Mouse (Mus musculus): ENCODE results near the gene Satb2. TPM values are rescaled to one million over a fixed set of nuclear protein-coding genes. Genes with fewer than 3 reads are reported as not detected.
"Not testable (repeated sequence)": the region's sequence is repeated elsewhere in the genome, so short reads cannot be mapped to it uniquely, and the experiment has no call there.

Satb2 gene
- polyA plus RNA-seq, 1 experiment: 5.3 TPM

GRCm38 (mm10) chr1:56822735-56823134 lies 155.7 kb downstream of the Satb2 start:
- Histone ChIP-seq H3K4me1 (ENCODE audit: control insufficient read depth, insufficient read depth, low read length) (no peaks in the 10 kb centered on the region), H3K4me3 (ENCODE audit: insufficient read depth, low read length) (no peak overlapping the region), H3K27ac (ENCODE audit: insufficient read depth, low read length) (no peak overlapping the region)
- TF ChIP-seq POLR2A (IDR thresholded peaks at IDR 0.05; ENCODE audit: low read depth, low read length) (no peak), CTCF (IDR thresholded peaks at IDR 0.05; ENCODE audit: borderline replicate concordance, insufficient read depth, low read length) (no peak)

- Histone ChIP-seq H3K4me1 (ENCODE audit: control insufficient read depth, insufficient read depth, low read length) (no peaks in the 10 kb centered on the region), H3K27ac (ENCODE audit: insufficient read depth, low read length) (no peak overlapping the region), H3K4me3 (ENCODE audit: insufficient read depth, low read length) (no peak overlapping the region)
- no peak for TF ChIP-seq POLR2A (IDR thresholded peaks at IDR 0.05; ENCODE audit: low read depth, low read length)
Observed at GRCm38 (mm10) chr1:56822025-56822424, 156.4 kb downstream of the Satb2 start.

- Histone ChIP-seq H3K4me1 (ENCODE audit: control insufficient read depth, insufficient read depth, low read length) (no peaks in the 10 kb centered on the region), H3K4me3 (ENCODE audit: insufficient read depth, low read length) (no peak overlapping the region), H3K27ac (ENCODE audit: insufficient read depth, low read length) (no peak overlapping the region)
- TF ChIP-seq POLR2A (IDR thresholded peaks at IDR 0.05; ENCODE audit: low read depth, low read length) (no peak), CTCF (IDR thresholded peaks at IDR 0.05; ENCODE audit: borderline replicate concordance, insufficient read depth, low read length) (no peak)
Observed at GRCm38 (mm10) chr1:56813506-56813905, 164.9 kb downstream of the Satb2 start.

GRCm38 (mm10) chr1:56812961-56813360 lies 165.5 kb downstream of the Satb2 start:
- TF ChIP-seq POLR2A (IDR thresholded peaks at IDR 0.05; ENCODE audit: low read depth, low read length) (no peak), CTCF (IDR thresholded peaks at IDR 0.05; ENCODE audit: borderline replicate concordance, insufficient read depth, low read length) (no peak)
- no peak overlapping the region for H3K4me3 ChIP-seq (ENCODE audit: insufficient read depth, low read length)
- no peak overlapping the region for H3K27ac ChIP-seq (ENCODE audit: insufficient read depth, low read length)
- no peaks in the 10 kb centered on the region for H3K4me1 ChIP-seq (ENCODE audit: control insufficient read depth, insufficient read depth, low read length)

- Histone ChIP-seq H3K4me1 (ENCODE audit: control insufficient read depth, insufficient read depth, low read length) (no peaks in the 10 kb centered on the region), H3K4me3 (ENCODE audit: insufficient read depth, low read length) (no peak overlapping the region), H3K27ac (ENCODE audit: insufficient read depth, low read length) (no peak overlapping the region)
- TF ChIP-seq CTCF (IDR thresholded peaks at IDR 0.05; ENCODE audit: borderline replicate concordance, insufficient read depth, low read length): no peak
- no peak for TF ChIP-seq POLR2A (IDR thresholded peaks at IDR 0.05; ENCODE audit: low read depth, low read length)
Observed at GRCm38 (mm10) chr1:56811486-56811885, 167.0 kb downstream of the Satb2 start.

- Histone ChIP-seq H3K4me3 (ENCODE audit: insufficient read depth, low read length) (no peak overlapping the region), H3K27ac (ENCODE audit: insufficient read depth, low read length) (no peak overlapping the region), H3K4me1 (ENCODE audit: control insufficient read depth, insufficient read depth, low read length) (no peaks in the 10 kb centered on the region)
- TF ChIP-seq POLR2A (IDR thresholded peaks at IDR 0.05; ENCODE audit: low read depth, low read length) (no peak), CTCF (IDR thresholded peaks at IDR 0.05; ENCODE audit: borderline replicate concordance, insufficient read depth, low read length) (no peak)
Observed at GRCm38 (mm10) chr1:56806006-56806405, 172.4 kb downstream of the Satb2 start.

- no peaks in the 10 kb centered on the region for H3K4me1 ChIP-seq (ENCODE audit: control insufficient read depth, insufficient read depth, low read length)
- H3K4me3 ChIP-seq (ENCODE audit: insufficient read depth, low read length): no peak overlapping the region
- TF ChIP-seq POLR2A (IDR thresholded peaks at IDR 0.05; ENCODE audit: low read depth, low read length) (no peak), CTCF (IDR thresholded peaks at IDR 0.05; ENCODE audit: borderline replicate concordance, insufficient read depth, low read length) (no peak)
- H3K27ac ChIP-seq (ENCODE audit: insufficient read depth, low read length): no peak overlapping the region
Observed at GRCm38 (mm10) chr1:56800611-56801010, 177.8 kb downstream of the Satb2 start.

GRCm38 (mm10) chr1:56795016-56795608 lies 183.3 kb downstream of the Satb2 start:
- H3K27ac ChIP-seq (ENCODE audit: insufficient read depth, low read length): no peak overlapping the region
- no peaks in the 10 kb centered on the region for H3K4me1 ChIP-seq (ENCODE audit: control insufficient read depth, insufficient read depth, low read length)
- TF ChIP-seq POLR2A (IDR thresholded peaks at IDR 0.05; ENCODE audit: low read depth, low read length) (no peak), CTCF (IDR thresholded peaks at IDR 0.05; ENCODE audit: borderline replicate concordance, insufficient read depth, low read length) (no peak)
- no peak overlapping the region for H3K4me3 ChIP-seq (ENCODE audit: insufficient read depth, low read length)

- H3K27ac ChIP-seq (ENCODE audit: insufficient read depth, low read length): no peak overlapping the region
Observed at GRCm38 (mm10) chr1:56789641-56790040, 188.8 kb downstream of the Satb2 start.

GRCm38 (mm10) chr1:56782139-56782538 lies 196.3 kb downstream of the Satb2 start:
- not testable (repeated sequence) for H3K4me1 ChIP-seq (ENCODE audit: control insufficient read depth, insufficient read depth, low read length); H3K4me3 ChIP-seq (ENCODE audit: insufficient read depth, low read length); H3K27ac ChIP-seq (ENCODE audit: insufficient read depth, low read length)

More at GRCm38 (mm10) chr1:56789641-56790040, 188.8 kb downstream of the Satb2 start:
- Histone ChIP-seq H3K4me1 (ENCODE audit: control insufficient read depth, insufficient read depth, low read length) (no peaks in the 10 kb centered on the region), H3K4me3 (ENCODE audit: insufficient read depth, low read length) (no peak overlapping the region)
- TF ChIP-seq POLR2A (IDR thresholded peaks at IDR 0.05; ENCODE audit: low read depth, low read length) (no peak), CTCF (IDR thresholded peaks at IDR 0.05; ENCODE audit: borderline replicate concordance, insufficient read depth, low read length) (no peak)

GRCm38 (mm10) chr1:56764205-56764604 lies 214.2 kb downstream of the Satb2 start:
- no peak overlapping the region for H3K27ac ChIP-seq (ENCODE audit: insufficient read depth, low read length)
- no peak overlapping the region for H3K4me3 ChIP-seq (ENCODE audit: insufficient read depth, low read length)
- H3K4me1 ChIP-seq (ENCODE audit: control insufficient read depth, insufficient read depth, low read length): no peaks in the 10 kb centered on the region
- no peak for TF ChIP-seq CTCF (IDR thresholded peaks at IDR 0.05; ENCODE audit: borderline replicate concordance, insufficient read depth, low read length)
- TF ChIP-seq POLR2A (IDR thresholded peaks at IDR 0.05; ENCODE audit: low read depth, low read length): no peak
